18 mouse cellular contexts compared by ENCODE assay signal in genomic region chr11:46389336-46390117, GRCm38 (mm10). TPM values are rescaled to one million over a fixed set of nuclear protein-coding genes. Genes with fewer than 3 reads are reported as not detected.
A peak's percentile ranks its signal among the peaks of the same experiment; 100 is the strongest.
DNase-seq lines count a peak whose midpoint lies in the region; ATAC-seq and TF ChIP-seq lines count a peak whose summit lies in the region.
"Had no signal": no experiment of that assay in that cellular context is flagged by ENCODE, and none has a peak within 500 bp of the region (broad histone marks: within the 10 kb centered on the region; RNA-seq: fewer than 3 reads in every experiment).

Itk (minus strand) TSS chr11:46389515.

- peak within 1 kb of the TSS; percentile 52 for H3K4me3 ChIP-seq in spleen, adult 2 months (ENCODE audit: extremely low read depth, insufficient read depth, insufficient read length)
- no peak within 1 kb of the TSS for H3K4me3 ChIP-seq in olfactory bulb, adult 2 months (ENCODE audit: insufficient read depth, low read depth, low read length)
- H3K4me3 ChIP-seq in hindbrain, embryonic 16.5 days (ENCODE audit: low read length): no peak within 1 kb of the TSS
- H3K4me3 ChIP-seq: heart, embryonic 15.5 days; left cerebral cortex, adult 2 months; limb, embryonic 15.5 days; midbrain, embryonic 15.5 days had no signal

- WGBS in spleen, adult 2 months: 53% methylated on average over 13 of the region's 13 CpGs
- WGBS in olfactory bulb, adult 2 months: 91% methylated on average over 13 of the region's 13 CpGs
- WGBS in hindbrain, embryonic 16.5 days: 88% methylated on average over 13 of the region's 13 CpGs

- no peaks in the 10 kb centered on the region for H3K36me3 ChIP-seq in spleen, adult 2 months (ENCODE audit: control insufficient read depth, insufficient read depth, low read length)
- H3K36me3 ChIP-seq in hindbrain, embryonic 16.5 days (ENCODE audit: control insufficient read depth, insufficient read depth, low read length): no peaks in the 10 kb centered on the region
- H3K36me3 ChIP-seq: heart, embryonic 15.5 days; limb, embryonic 15.5 days; midbrain, embryonic 15.5 days had no signal

- no peak within 1 kb of the TSS for H3K4me2 ChIP-seq in hindbrain, embryonic 16.5 days (ENCODE audit: low read length)
- H3K4me2 ChIP-seq: heart, embryonic 15.5 days; limb, embryonic 15.5 days; midbrain, embryonic 15.5 days had no signal

- H3K27ac ChIP-seq in spleen, adult 2 months (ENCODE audit: insufficient read depth, low read length): peak within 1 kb of the TSS; percentile 94
- H3K27ac ChIP-seq in olfactory bulb, adult 2 months (ENCODE audit: insufficient read depth, low read depth, low read length): no peak within 1 kb of the TSS
- no peak within 1 kb of the TSS for H3K27ac ChIP-seq in hindbrain, embryonic 16.5 days (ENCODE audit: low read depth, low read length)
- H3K27ac ChIP-seq: heart, embryonic 15.5 days; left cerebral cortex, adult 2 months; limb, embryonic 15.5 days; midbrain, embryonic 15.5 days; stomach, postnatal 0 days had no signal

- no peak within 1 kb of the TSS for H3K9ac ChIP-seq in hindbrain, embryonic 16.5 days (ENCODE audit: low read depth, low read length)
- H3K9ac ChIP-seq: heart, embryonic 15.5 days; limb, embryonic 15.5 days; midbrain, embryonic 15.5 days had no signal

- no peaks in the 10 kb centered on the region for H3K9me3 ChIP-seq in hindbrain, embryonic 16.5 days (ENCODE audit: control insufficient read depth, low read length)
- H3K9me3 ChIP-seq: heart, embryonic 15.5 days; limb, embryonic 15.5 days; midbrain, embryonic 15.5 days had no signal

- TF ChIP-seq POLR2A in spleen, adult 2 months (IDR thresholded peaks at IDR 0.05; ENCODE audit: low read depth, low read length): peak; percentile 90
- no peak for TF ChIP-seq POLR2A in olfactory bulb, adult 2 months (IDR thresholded peaks at IDR 0.05; ENCODE audit: insufficient read depth, low read depth, low read length)

- no peak for TF ChIP-seq CTCF in spleen, adult 2 months (IDR thresholded peaks at IDR 0.05; ENCODE audit: extremely low read depth, insufficient read depth, insufficient read length, insufficient replicate concordance)
- TF ChIP-seq CTCF in olfactory bulb, adult 2 months (IDR thresholded peaks at IDR 0.05; ENCODE audit: insufficient read depth, low read depth, low read length): no peak

- ATAC-seq in hematopoietic stem cell, adult 5-6 weeks (replicated peaks in 1 of 2; ENCODE audit: insufficient read depth in 1 of 2, low FRiP score in 2 of 2, low TSS enrichment in 1 of 2, low read depth in 1 of 2, poor library complexity in 2 of 2, severe bottlenecking in 2 of 2): peak; percentile 83
- ATAC-seq in hindbrain, embryonic 16.5 days: no peak
- ATAC-seq: forebrain, embryonic 14.5 days; intestine, embryonic 16.5 days; midbrain, embryonic 15.5 days had no signal

- no peaks in the 10 kb centered on the region for H3K27me3 ChIP-seq in spleen, adult 2 months (ENCODE audit: control insufficient read depth, insufficient read depth, low read length)
- no peaks in the 10 kb centered on the region for H3K27me3 ChIP-seq in hindbrain, embryonic 16.5 days (replicated peaks; ENCODE audit: control insufficient read depth, insufficient read depth, low read length)
- H3K27me3 ChIP-seq: heart, embryonic 15.5 days; limb, embryonic 15.5 days; midbrain, embryonic 15.5 days had no signal

- peaks cover 6% of the 10 kb centered on the region; the same call in 1 of the 2 replicates for H3K4me1 ChIP-seq in spleen, adult 2 months (ENCODE audit: control insufficient read depth, insufficient read depth, insufficient read length)
- H3K4me1 ChIP-seq in olfactory bulb, adult 2 months (ENCODE audit: control insufficient read depth, insufficient read depth, low read length): no peaks in the 10 kb centered on the region
- H3K4me1 ChIP-seq in hindbrain, embryonic 16.5 days (ENCODE audit: control insufficient read depth, insufficient read depth, low read depth, low read length): no peaks in the 10 kb centered on the region
- H3K4me1 ChIP-seq: heart, embryonic 15.5 days; limb, embryonic 15.5 days; midbrain, embryonic 15.5 days had no signal

- peak; percentile 25 to 68 for DNase-seq in spleen, adult 2 months (ENCODE audit: low read depth in 1 of 2, low spot score in 2 of 2)
- no peak for DNase-seq in spleen, postnatal 4 days (ENCODE audit: low spot score in 2 of 2)
- DNase-seq in left cerebral cortex, adult 18-20 months (ENCODE audit: low spot score in 2 of 2): no peak
- DNase-seq in gastrocnemius, adult 18-20 months (ENCODE audit: low spot score): no peak
- DNase-seq: adrenal gland, postnatal 36 days; gastrocnemius, postnatal 10 days; right cerebral cortex, postnatal 14 days had no signal

RNA-seq across cellular contexts. Expression of gene Itk, which starts in this region (rescaled TPM):
- polyA plus RNA-seq in spleen, adult 2 months (2012; rRNA removed): 9.8 and 11.5 TPM in 2 replicates
- total RNA-seq in hematopoietic stem cell, adult 5-6 weeks (2017): 2.9 and 6.0 TPM in 2 replicates
- polyA plus RNA-seq in olfactory bulb, adult 2 months (2012; ENCODE audit: insufficient read depth, insufficient read length, low replicate concordance, missing spikeins): 94.9 and 202 TPM in 2 replicates
- under 1 TPM; 0.21 to 0.28 TPM for total RNA-seq in left cerebral cortex, adult 18-20 months (2021)
- under 1 TPM in 1 of 2 experiments, not detected in 1; 0.17 TPM for total RNA-seq in gastrocnemius, adult 18-20 months (2021)
- 0.09 TPM in 1 of 2 replicates, not detected in the other for polyA plus RNA-seq in hindbrain, embryonic 16.5 days (2015; fragmentation: Nextera tagmentation; extraction: Ambion mirVana)
- polyA plus RNA-seq: forebrain, embryonic 14.5 days; midbrain, embryonic 15.5 days; neural tube, embryonic 14.5 days had no signal

Comparison
In these comparisons a context has a peak if more than half of its experiments do, and no peak if none do; other contexts are left out.
1. DNase-seq: peak in spleen, adult 2 months (2 of 2); none in spleen, postnatal 4 days (0 of 2), left cerebral cortex, adult 18-20 months (0 of 2) and gastrocnemius, adult 18-20 months (single experiment).